Mouse (Mus musculus): ENCODE data around the gene Nip7. TPM values are rescaled to one million over a fixed set of nuclear protein-coding genes. Genes with fewer than 3 reads are reported as not detected.
"Not testable (repeated sequence)": the region's sequence is repeated elsewhere in the genome, so short reads cannot be mapped to it uniquely, and the experiment has no call there.

Gene Nip7
- polyA plus RNA-seq (2015; fragmentation: Nextera tagmentation; extraction: Ambion mirVana), result 61.4 and 75.9 TPM in 2 replicates

DNA sequence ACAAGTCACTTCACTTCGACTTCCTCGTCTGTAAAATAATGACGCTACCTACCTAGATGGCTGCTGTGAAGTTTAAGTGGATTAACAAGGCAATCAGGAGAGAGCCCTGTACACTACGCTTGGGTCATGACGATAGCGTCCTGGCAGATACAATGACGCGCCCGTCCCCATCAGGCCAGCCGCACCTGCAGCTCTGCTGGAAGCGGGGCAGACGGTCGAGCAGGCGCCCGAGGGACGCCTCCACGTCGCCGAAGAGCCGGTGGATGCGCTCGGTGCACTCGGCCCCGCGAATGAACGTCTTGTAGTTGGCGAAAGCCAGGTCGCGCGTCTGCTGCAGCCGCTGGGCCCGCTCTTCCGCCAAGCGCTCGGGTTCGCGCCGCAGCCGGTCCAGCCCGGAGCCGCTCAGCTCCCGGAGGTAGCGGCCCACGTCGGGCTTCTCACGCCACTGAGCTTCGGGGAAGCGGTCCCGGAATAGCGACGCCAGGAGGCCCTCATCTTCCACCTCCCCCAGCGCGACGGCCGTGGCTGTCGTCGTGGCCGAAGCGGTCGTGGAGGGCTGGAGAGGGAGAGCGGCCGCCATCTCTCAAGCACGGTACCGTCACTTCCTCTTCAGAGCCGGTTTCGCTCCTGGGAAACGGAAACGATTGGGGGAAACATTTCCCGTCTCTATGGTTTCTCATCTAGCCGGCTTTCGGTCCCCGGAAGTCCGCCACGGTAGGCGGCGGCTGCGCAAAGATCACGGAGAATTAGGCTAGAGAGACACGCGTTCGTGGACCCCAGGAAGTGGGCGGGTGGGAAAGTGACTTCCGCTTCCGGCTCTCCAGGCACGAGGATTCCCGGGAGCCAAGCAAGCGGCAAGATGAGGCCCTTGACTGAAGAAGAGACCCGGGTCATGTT, at the start of gene Nip7, which contains the start of gene Cog8:
TSS of gene Nip7 (plus strand) at position 802 of the 897 bp plus-strand sequence.
TSS of gene Cog8 (minus strand) at position 614 of the 897 bp plus-strand sequence.
- Histone ChIP-seq H3K36me3 (peaks cover 51% of the 10 kb centered on the region), H3K27me3 (no peaks in the 10 kb centered on the region), H3K9me3 (no peaks in the 10 kb centered on the region), H3K4me3 (peak within 1 kb of the TSS; percentile 96), H3K4me2 (peak within 1 kb of the TSS; percentile 85), H3K27ac (replicated peaks) (peak within 1 kb of the TSS; percentile 84), H3K9ac (peak within 1 kb of the TSS; percentile 85), H3K4me1 (replicated peaks) (peaks cover 30% of the 10 kb centered on the region)
- WGBS, result under 1% methylated on average over 88 of the region's 88 CpGs
- ATAC-seq (ENCODE audit: low read depth), result peak; percentile 97

DNA sequence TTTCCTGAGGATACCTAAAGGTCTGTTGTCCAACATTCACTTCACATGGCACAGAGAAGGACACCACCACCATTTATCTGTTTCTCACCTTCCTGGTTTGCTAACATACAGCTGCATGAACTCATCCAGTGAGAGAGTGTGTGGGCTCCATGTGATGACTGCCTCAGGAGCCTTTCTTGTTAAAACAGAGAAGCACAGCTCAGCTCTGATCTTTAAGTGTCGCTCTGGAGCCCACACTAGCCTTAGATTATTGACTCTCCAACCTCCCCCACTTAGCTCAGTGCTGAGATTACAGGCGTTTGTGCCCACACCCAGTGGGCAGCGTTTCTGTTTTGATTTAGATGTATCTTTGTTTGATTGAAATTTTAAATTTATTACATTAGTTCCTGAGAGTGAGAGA, 48.9 kb upstream of the Nip7 start:
- no peak overlapping the region for H3K27ac ChIP-seq (replicated peaks)
- no peak overlapping the region for H3K4me3 ChIP-seq
- H3K27me3 ChIP-seq, result no peaks in the 10 kb centered on the region
- H3K36me3 ChIP-seq, result peaks cover 28% of the 10 kb centered on the region
- H3K9me3 ChIP-seq, result no peaks in the 10 kb centered on the region
- WGBS, result 87% methylated on average over 3 of the region's 3 CpGs
- no peak for ATAC-seq (ENCODE audit: low read depth)
- no peak overlapping the region for H3K9ac ChIP-seq
- no peak overlapping the region for H3K4me2 ChIP-seq
- no peaks in the 10 kb centered on the region for H3K4me1 ChIP-seq (replicated peaks)

DNA sequence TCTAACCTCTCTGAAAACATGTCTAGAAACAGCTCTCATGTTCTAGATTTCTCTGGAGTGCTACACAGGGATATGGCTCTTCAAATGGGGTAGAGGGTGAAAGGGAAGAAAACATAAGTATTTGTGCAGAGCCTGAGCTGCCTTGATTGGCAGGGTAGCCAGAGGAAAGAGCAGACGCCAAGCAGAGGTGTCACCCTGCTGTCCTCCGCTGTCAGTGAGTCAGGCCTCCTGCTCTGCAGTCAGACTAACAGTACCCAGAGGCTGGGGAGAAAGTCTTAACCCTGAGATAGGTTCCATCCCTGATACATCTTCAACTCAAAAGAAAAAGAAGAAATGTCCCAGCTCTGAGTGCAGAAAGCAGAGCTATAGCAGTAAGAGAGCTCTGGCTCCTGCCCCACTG, 44.0 kb upstream of the Nip7 start:
- WGBS, result 88% methylated on average over 2 of the region's 2 CpGs
- Histone ChIP-seq H3K4me3 (no peak overlapping the region), H3K9me3 (no peaks in the 10 kb centered on the region), H3K27ac (replicated peaks) (no peak overlapping the region), H3K9ac (no peak overlapping the region), H3K36me3 (peaks cover 30% of the 10 kb centered on the region), H3K4me2 (no peak overlapping the region), H3K4me1 (replicated peaks) (no peaks in the 10 kb centered on the region), H3K27me3 (no peaks in the 10 kb centered on the region)
- ATAC-seq (ENCODE audit: low read depth), result no peak

DNA sequence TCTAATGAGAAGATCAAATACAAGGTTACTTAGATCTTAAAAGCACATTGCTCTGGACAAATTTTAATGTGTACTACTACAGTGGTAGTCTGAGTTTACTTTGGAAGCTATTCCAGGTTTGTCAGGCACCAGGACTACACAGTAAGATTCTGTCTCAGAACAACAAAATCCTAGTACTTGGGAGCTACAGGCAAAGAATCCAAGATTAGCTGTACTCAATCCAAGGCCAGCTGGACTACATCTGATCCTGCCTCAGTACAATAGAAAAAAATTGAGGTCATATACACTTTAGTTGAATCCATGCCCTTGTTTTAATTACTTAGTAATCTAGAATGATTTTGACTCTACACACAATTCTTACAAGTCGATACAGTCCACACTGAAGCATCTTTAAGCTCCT, 41.8 kb upstream of the Nip7 start:
- 96% methylated on average over 1 of the region's 1 CpGs for WGBS
- no peaks in the 10 kb centered on the region for H3K9me3 ChIP-seq
- H3K27ac ChIP-seq (replicated peaks), result no peak overlapping the region
- no peaks in the 10 kb centered on the region for H3K27me3 ChIP-seq
- H3K4me2 ChIP-seq, result no peak overlapping the region
- no peak for ATAC-seq (ENCODE audit: low read depth)
- no peaks in the 10 kb centered on the region for H3K4me1 ChIP-seq (replicated peaks)
- H3K36me3 ChIP-seq, result peaks cover 26% of the 10 kb centered on the region
- H3K4me3 ChIP-seq, result no peak overlapping the region
- H3K9ac ChIP-seq, result no peak overlapping the region

DNA sequence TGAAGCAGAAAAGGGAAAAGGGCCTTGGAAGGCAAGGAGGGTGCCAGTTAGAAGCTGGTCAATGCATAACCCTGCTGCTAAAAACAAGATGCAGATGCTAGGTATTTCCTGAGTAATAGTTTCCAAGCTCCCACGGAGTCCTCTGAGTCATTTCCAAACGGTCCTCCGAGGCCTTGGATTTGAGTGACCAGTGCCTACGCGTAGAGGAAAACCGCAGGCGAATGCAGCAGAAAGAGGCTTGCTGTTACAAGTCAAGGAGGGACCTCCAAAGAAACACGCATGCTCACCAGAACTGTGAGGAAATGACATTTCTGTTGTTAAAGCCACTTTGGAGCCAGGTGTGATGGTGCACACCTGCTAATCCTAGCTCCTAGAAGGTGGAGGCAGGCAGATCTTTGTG, 33.2 kb upstream of the Nip7 start:
- no peaks in the 10 kb centered on the region for H3K4me1 ChIP-seq (replicated peaks)
- no peak overlapping the region for H3K4me3 ChIP-seq
- H3K4me2 ChIP-seq, result no peak overlapping the region
- H3K27me3 ChIP-seq, result no peaks in the 10 kb centered on the region
- H3K9ac ChIP-seq, result no peak overlapping the region
- ATAC-seq (ENCODE audit: low read depth), result no peak
- H3K27ac ChIP-seq (replicated peaks), result no peak overlapping the region
- H3K36me3 ChIP-seq, result no peaks in the 10 kb centered on the region
- WGBS, result 89% methylated on average over 8 of the region's 8 CpGs
- no peaks in the 10 kb centered on the region for H3K9me3 ChIP-seq

DNA sequence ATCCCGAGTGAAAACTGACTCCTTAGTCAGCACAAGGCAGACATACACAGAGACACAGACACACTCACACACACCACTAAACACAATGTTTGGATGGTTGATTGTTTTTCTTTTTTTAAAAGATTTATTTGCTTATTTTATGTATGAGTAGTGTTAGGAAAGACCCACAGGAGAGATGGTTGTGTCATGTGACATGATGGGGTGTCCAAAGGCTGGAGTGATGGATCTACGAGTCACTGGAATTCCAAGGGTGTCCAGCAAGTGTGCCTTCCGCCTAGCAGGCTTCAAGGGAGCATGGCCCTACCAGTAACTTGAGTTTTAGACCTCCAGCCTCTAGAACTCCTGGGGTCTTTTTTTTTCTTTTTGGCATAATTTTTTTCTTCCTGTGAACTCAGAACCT, 27.4 kb upstream of the Nip7 start:
- ATAC-seq (ENCODE audit: low read depth), result no peak
- Histone ChIP-seq H3K36me3 (no peaks in the 10 kb centered on the region), H3K9ac (no peak overlapping the region), H3K4me2 (no peak overlapping the region), H3K9me3 (no peaks in the 10 kb centered on the region), H3K27ac (replicated peaks) (no peak overlapping the region), H3K27me3 (no peaks in the 10 kb centered on the region), H3K4me3 (no peak overlapping the region), H3K4me1 (replicated peaks) (peaks cover 18% of the 10 kb centered on the region)
- WGBS, result 79% methylated on average over 3 of the region's 3 CpGs

DNA sequence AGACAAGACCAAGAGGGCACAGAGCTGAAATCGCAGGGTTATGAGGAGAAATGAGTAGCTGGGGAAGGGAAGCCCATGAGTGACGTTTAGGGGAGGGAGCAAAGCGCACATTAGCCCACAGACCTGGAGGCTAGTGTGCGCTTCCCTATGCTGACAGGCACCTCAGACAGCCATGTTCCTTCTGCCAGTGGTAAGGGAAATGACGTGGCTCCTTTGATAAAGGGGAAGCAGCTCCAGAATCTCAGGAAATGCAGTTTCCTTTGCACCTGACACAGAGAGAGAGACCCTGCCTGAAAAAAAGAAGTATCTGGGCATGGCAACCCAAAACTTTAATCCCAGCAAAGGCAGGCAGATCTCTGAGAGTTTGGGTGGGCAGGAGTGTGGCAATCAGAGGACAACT, 26.6 kb upstream of the Nip7 start:
- no peak overlapping the region for H3K27ac ChIP-seq (replicated peaks)
- H3K4me3 ChIP-seq, result no peak overlapping the region
- H3K4me1 ChIP-seq (replicated peaks), result peaks cover 18% of the 10 kb centered on the region
- no peak overlapping the region for H3K9ac ChIP-seq
- WGBS, result 74% methylated on average over 5 of the region's 5 CpGs
- no peaks in the 10 kb centered on the region for H3K9me3 ChIP-seq
- ATAC-seq (ENCODE audit: low read depth), result no peak
- H3K27me3 ChIP-seq, result no peaks in the 10 kb centered on the region
- H3K4me2 ChIP-seq, result no peak overlapping the region
- H3K36me3 ChIP-seq, result no peaks in the 10 kb centered on the region

DNA sequence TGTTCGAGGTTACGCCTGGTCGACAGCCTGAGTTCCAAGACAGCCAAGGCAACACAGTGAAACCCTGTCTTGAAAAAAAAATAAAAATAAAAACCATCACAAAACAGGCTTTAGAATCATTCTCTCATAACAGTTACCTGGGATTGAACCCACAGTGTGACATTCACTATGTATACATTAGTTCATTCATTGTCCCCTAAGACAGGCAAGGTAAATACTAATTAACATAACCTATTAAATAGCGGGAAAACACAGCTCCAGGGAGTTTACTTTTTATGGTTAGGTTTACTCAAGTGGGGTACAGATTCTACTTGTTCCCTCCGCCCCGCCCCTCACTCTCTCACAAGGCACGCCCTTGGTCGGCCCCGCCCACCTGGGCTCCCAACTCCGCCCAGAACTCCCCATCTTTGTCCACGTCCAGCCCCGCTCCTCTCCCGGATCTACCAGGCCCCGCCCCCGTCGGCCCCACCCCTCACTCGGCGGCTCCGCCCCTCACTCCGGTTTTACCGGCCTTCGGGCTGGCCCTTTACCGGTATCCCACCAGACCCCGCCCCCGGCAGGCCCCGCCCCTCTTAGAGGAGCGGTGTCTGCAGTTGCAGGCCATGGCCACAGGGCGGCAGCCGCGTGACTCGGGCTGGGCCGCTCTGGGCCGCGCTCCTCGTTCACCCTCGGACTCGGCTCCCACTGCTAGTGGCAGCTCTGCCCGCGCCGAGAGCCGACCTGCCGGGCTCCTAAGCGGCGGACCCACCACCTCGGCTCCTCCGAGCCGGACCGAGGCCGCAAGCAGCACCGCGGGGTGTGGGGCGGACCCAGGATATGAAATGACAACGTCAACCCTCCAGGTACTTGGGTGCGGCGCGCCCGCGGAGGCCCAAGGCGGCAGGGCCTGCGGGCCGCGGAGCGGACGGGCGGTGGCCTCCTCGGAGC, 25.8 kb upstream of the Nip7 start, which contains the start of gene Vps4a:
TSS of gene Vps4a (plus strand) at position 573 of the 927 bp plus-strand sequence.
- Histone ChIP-seq H3K4me3 (peak within 1 kb of the TSS; percentile 69), H3K4me1 (replicated peaks) (peaks cover 18% of the 10 kb centered on the region), H3K36me3 (0 out of 2 replicates have a peak, but pooled peaks cover 8% of the 10 kb centered on the region), H3K4me2 (peak within 1 kb of the TSS; percentile 76), H3K9ac (peak within 1 kb of the TSS; percentile 95), H3K27me3 (no peaks in the 10 kb centered on the region), H3K9me3 (no peaks in the 10 kb centered on the region), H3K27ac (replicated peaks) (peak within 1 kb of the TSS; percentile 89)
- peak; percentile 96 for ATAC-seq (ENCODE audit: low read depth)
- 5% methylated on average over 62 of the region's 66 CpGs for WGBS

- peak overlapping the region; percentile 69 for H3K4me3 ChIP-seq
- H3K4me1 ChIP-seq (replicated peaks), result peaks cover 18% of the 10 kb centered on the region
- peak overlapping the region; percentile 95 for H3K9ac ChIP-seq
- no peaks in the 10 kb centered on the region for H3K9me3 ChIP-seq
- H3K36me3 ChIP-seq, result peaks cover 13% of the 10 kb centered on the region
- no peak for ATAC-seq (ENCODE audit: low read depth)
- H3K27me3 ChIP-seq, result no peaks in the 10 kb centered on the region
- H3K27ac ChIP-seq (replicated peaks), result peak overlapping the region; percentile 89
- under 1% methylated on average over 28 of the region's 40 CpGs for WGBS
- H3K4me2 ChIP-seq, result peak overlapping the region; percentile 76
These were observed 25.0 kb upstream of the Nip7 start for GRCm38 (mm10) chr8:107031577-107032090.

DNA sequence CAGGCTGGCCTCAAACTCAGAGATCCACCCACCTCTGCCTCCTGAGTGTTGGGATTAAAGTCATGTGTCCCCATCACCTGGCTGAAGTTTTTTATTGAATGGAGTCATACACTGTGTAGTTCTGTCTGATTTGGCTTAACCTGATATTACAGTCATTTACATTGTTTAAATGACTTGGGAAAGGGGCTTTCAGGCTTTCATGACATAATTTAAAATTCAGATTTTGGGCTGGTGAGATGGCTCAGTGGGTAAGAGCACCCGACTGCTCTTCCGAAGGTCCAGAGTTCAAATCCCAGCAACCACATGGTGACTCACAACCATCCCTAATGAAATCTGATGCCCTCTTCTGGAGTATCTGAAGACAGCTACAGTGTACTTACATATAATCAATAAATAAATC, 23.1 kb upstream of the Nip7 start:
- not testable (repeated sequence) for H3K4me2 ChIP-seq; H3K9ac ChIP-seq; H3K9me3 ChIP-seq; H3K27ac ChIP-seq (replicated peaks); H3K4me3 ChIP-seq; ATAC-seq (ENCODE audit: low read depth); H3K27me3 ChIP-seq
- whole genome bisulfite sequencing, result 95% methylated on average over 2 of the region's 2 CpGs
- Histone ChIP-seq H3K4me1 (replicated peaks) (peaks cover 18% of the 10 kb centered on the region), H3K36me3 (peaks cover 25% of the 10 kb centered on the region)

DNA sequence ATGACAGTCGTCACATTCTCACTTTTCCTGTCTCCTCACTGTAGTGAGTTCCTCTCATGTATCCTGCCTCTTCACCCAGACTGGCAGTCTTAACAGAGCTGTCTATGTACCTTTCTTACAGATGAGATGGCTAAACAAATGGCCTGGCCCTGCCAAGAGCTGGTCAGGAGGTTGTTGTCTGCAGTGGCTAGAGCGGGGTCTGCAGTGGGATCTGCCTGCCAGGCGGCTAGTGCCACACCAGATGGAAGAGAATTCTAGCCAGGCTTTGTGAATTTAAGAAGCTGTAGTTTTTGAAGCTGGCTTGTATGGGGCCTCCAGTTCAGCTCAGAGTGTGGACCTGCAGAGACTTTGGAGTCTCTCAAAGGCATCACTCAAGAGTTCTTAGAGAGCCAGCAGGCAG, 21.0 kb upstream of the Nip7 start:
- no peak overlapping the region for H3K9ac ChIP-seq
- WGBS, result 87% methylated on average over 3 of the region's 3 CpGs
- H3K4me1 ChIP-seq (replicated peaks), result peaks cover 18% of the 10 kb centered on the region
- no peak for ATAC-seq (ENCODE audit: low read depth)
- H3K27ac ChIP-seq (replicated peaks), result no peak overlapping the region
- H3K4me2 ChIP-seq, result no peak overlapping the region
- peaks cover 46% of the 10 kb centered on the region for H3K36me3 ChIP-seq
- H3K9me3 ChIP-seq, result no peaks in the 10 kb centered on the region
- no peaks in the 10 kb centered on the region for H3K27me3 ChIP-seq
- no peak overlapping the region for H3K4me3 ChIP-seq

DNA sequence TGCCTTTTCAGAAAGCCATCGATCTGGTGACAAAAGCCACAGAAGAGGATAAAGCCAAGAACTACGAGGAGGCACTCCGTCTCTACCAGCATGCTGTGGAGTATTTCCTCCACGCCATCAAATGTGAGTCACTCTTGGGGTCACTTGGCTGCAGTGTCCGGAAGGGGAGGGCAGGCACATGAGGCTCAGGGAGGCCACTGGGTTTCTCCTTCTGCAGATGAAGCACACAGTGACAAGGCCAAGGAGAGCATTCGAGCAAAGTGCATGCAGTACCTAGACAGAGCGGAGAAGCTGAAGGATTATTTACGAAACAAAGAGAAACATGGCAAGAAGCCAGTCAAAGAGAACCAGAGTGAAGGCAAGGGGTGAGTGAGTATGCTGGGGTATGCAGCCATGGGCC, 20.1 kb upstream of the Nip7 start:
- H3K36me3 ChIP-seq, result peaks cover 55% of the 10 kb centered on the region
- peaks cover 18% of the 10 kb centered on the region for H3K4me1 ChIP-seq (replicated peaks)
- H3K4me2 ChIP-seq, result no peak overlapping the region
- H3K9me3 ChIP-seq, result no peaks in the 10 kb centered on the region
- H3K9ac ChIP-seq, result no peak overlapping the region
- WGBS, result 90% methylated on average over 8 of the region's 8 CpGs
- H3K27ac ChIP-seq (replicated peaks), result no peak overlapping the region
- ATAC-seq (ENCODE audit: low read depth), result no peak
- no peak overlapping the region for H3K4me3 ChIP-seq
- H3K27me3 ChIP-seq, result no peaks in the 10 kb centered on the region

Measured in neural tube, embryonic 13.5 days (tissue).